Mouse (Mus musculus) intestine, embryonic 15.5 days (tissue): ENCODE data around the gene Adat1. TPM values are rescaled to one million over a fixed set of nuclear protein-coding genes. Genes with fewer than 3 reads are reported as not detected.
A peak's percentile ranks its signal among the peaks of the same experiment; 100 is the strongest.

Source experiments
- ATAC-seq: fragments of 200-750 bp; cut with Nextera tagmentation; 2 replicates; pipeline ENCODE4 v1.8.0; 2017; ENCODE audit warnings: moderate TSS enrichment, moderate library complexity
- H3K27ac ChIP-seq: fragments of 300-500 bp; sonication (generic); 2 replicates; pipeline ENCODE4 v1.5.1; 2015; ENCODE audit warnings: mild to moderate bottlenecking, inconsistent platforms
- H3K27me3 ChIP-seq: fragments of 300-500 bp; sonication (generic); replicated peaks from 2 replicates; pipeline ENCODE4 v1.6.1; 2015; ENCODE audit warnings: inconsistent platforms
- H3K36me3 ChIP-seq: fragments of 300-500 bp; sonication (generic); 2 replicates; pipeline ENCODE4 v1.6.1; 2015; ENCODE audit warnings: inconsistent platforms
- H3K4me1 ChIP-seq: fragments of 300-500 bp; sonication (generic); replicated peaks from 2 replicates; pipeline ENCODE4 v1.6.1; 2015; ENCODE audit warnings: inconsistent platforms
- H3K4me2 ChIP-seq: fragments of 300-500 bp; sonication (generic); replicated peaks from 2 replicates; pipeline ENCODE4 v1.6.1; 2015; ENCODE audit warnings: mild to moderate bottlenecking, inconsistent platforms
- H3K4me3 ChIP-seq: fragments of 300-500 bp; sonication (generic); replicated peaks from 2 replicates; pipeline ENCODE4 v1.5.1; 2015; ENCODE audit warnings: inconsistent platforms
- H3K9ac ChIP-seq: fragments of 300-500 bp; sonication (generic); 2 replicates; pipeline ENCODE4 v1.6.1; 2015; ENCODE audit warnings: inconsistent platforms
- H3K9me3 ChIP-seq: fragments of 300-500 bp; sonication (generic); 2 replicates; pipeline ENCODE4 v1.6.1; 2016; ENCODE audit warnings: inconsistent platforms
- WGBS: fragments of 180-500 bp; shearing (Covaris S2); methylation state at CpG from one replicate; pipeline ENCODE4 v1.1.7; 2015; 5-methylcytosine and 5-hydroxymethylcytosine counted together
- polyA plus RNA-seq: library from polyadenylated mRNA; unstranded; fragments of >200 nt; fragmentation: Nextera tagmentation; extraction: Ambion mirVana; gene quantifications from 2 replicates; pipeline ENCODE4 v1.2.1, GENCODE M21; 2015

The Adat1 gene
- polyA plus RNA-seq, 1 experiment from 2014 or later, result 7.7 TPM

- Histone ChIP-seq H3K27me3 (no peaks in the 10 kb centered on the region), H3K4me3 (no peak overlapping the region), H3K9ac (no peak overlapping the region), H3K9me3 (no peaks in the 10 kb centered on the region), H3K4me2 (no peak overlapping the region), H3K36me3 (peaks cover 47% of the 10 kb centered on the region), H3K27ac (no peak overlapping the region), H3K4me1 (no peaks in the 10 kb centered on the region; the same call in 1 of the 2 replicates)
- no peak for ATAC-seq
Observed at GRCm38 (mm10) chr8:112004754-112005153, 12.7 kb upstream of the Adat1 start.

- no peak for ATAC-seq
- H3K9me3 ChIP-seq, result no peaks in the 10 kb centered on the region
- WGBS, result 59% methylated on average over 3 of the region's 3 CpGs
- no peak overlapping the region for H3K9ac ChIP-seq
- 0 out of 2 replicates have a peak, but pooled peaks cover 3% of the 10 kb centered on the region for H3K4me1 ChIP-seq
- no peaks in the 10 kb centered on the region for H3K27me3 ChIP-seq
- no peak overlapping the region for H3K4me3 ChIP-seq
- peaks cover 27% of the 10 kb centered on the region for H3K36me3 ChIP-seq
- H3K4me2 ChIP-seq, result peak overlapping the region; percentile 63; the same call in 1 of the 2 replicates
- H3K27ac ChIP-seq, result no peak overlapping the region
Observed at GRCm38 (mm10) chr8:111992703-111993039, 569 bp upstream of the Adat1 start.

- WGBS, result 59% methylated on average over 8 of the region's 8 CpGs
- H3K27ac ChIP-seq, result no peak overlapping the region
- no peaks in the 10 kb centered on the region for H3K27me3 ChIP-seq
- H3K4me1 ChIP-seq, result 0 out of 2 replicates have a peak, but pooled peaks cover 3% of the 10 kb centered on the region
- peak overlapping the region; percentile 63 for H3K4me2 ChIP-seq
- H3K36me3 ChIP-seq, result peaks cover 19% of the 10 kb centered on the region
- H3K9ac ChIP-seq, result peak overlapping the region; percentile 78; the same call in 1 of the 2 replicates
- peak overlapping the region; percentile 82 for H3K4me3 ChIP-seq
- no peaks in the 10 kb centered on the region for H3K9me3 ChIP-seq
- no peak for ATAC-seq
Observed at GRCm38 (mm10) chr8:111991278-111991677, 824 bp downstream of the Adat1 start.

- Histone ChIP-seq H3K27ac (no peak overlapping the region), H3K4me2 (no peak overlapping the region), H3K4me1 (0 out of 2 replicates have a peak, but pooled peaks cover 3% of the 10 kb centered on the region), H3K36me3 (peaks cover 21% of the 10 kb centered on the region), H3K9ac (no peak overlapping the region), H3K4me3 (no peak overlapping the region), H3K27me3 (no peaks in the 10 kb centered on the region), H3K9me3 (no peaks in the 10 kb centered on the region)
- 12% methylated on average over 7 of the region's 7 CpGs for WGBS
- ATAC-seq, result peak; percentile 1; the same call in 1 of the 2 replicates
Observed at GRCm38 (mm10) chr8:111989911-111990310, 2.2 kb downstream of the Adat1 start.

- WGBS, result 72% methylated on average over 10 of the region's 10 CpGs
- H3K4me1 ChIP-seq, result no peaks in the 10 kb centered on the region
- H3K4me3 ChIP-seq, result no peak overlapping the region
- no peaks in the 10 kb centered on the region for H3K9me3 ChIP-seq
- ATAC-seq, result no peak
- H3K4me2 ChIP-seq, result no peak overlapping the region
- no peaks in the 10 kb centered on the region for H3K27me3 ChIP-seq
- peaks cover 18% of the 10 kb centered on the region; the same call in 1 of the 2 replicates for H3K36me3 ChIP-seq
- H3K27ac ChIP-seq, result no peak overlapping the region
- no peak overlapping the region for H3K9ac ChIP-seq
Observed at GRCm38 (mm10) chr8:111984511-111984910, 7.6 kb downstream of the Adat1 start.

GRCm38 (mm10) chr8:111982116-111982515 is 10.0 kb downstream of the Adat1 start:
- no peaks in the 10 kb centered on the region for H3K9me3 ChIP-seq
- WGBS, result 73% methylated on average over 7 of the region's 7 CpGs
- H3K9ac ChIP-seq, result no peak overlapping the region
- no peaks in the 10 kb centered on the region for H3K27me3 ChIP-seq
- no peak overlapping the region for H3K4me3 ChIP-seq
- H3K27ac ChIP-seq, result no peak overlapping the region
- H3K36me3 ChIP-seq, result 0 out of 2 replicates have a peak, but pooled peaks cover 10% of the 10 kb centered on the region
- no peak overlapping the region for H3K4me2 ChIP-seq
- ATAC-seq, result no peak
- no peaks in the 10 kb centered on the region for H3K4me1 ChIP-seq

GRCm38 (mm10) chr8:111978147-111978546 is 14.0 kb downstream of the Adat1 start:
- 64% methylated on average over 10 of the region's 10 CpGs for WGBS
- H3K4me3 ChIP-seq, result no peak overlapping the region
- peaks cover 8% of the 10 kb centered on the region; the same call in 1 of the 2 replicates for H3K36me3 ChIP-seq
- ATAC-seq, result no peak
- no peaks in the 10 kb centered on the region for H3K9me3 ChIP-seq
- H3K27me3 ChIP-seq, result no peaks in the 10 kb centered on the region
- no peak overlapping the region for H3K4me2 ChIP-seq
- no peak overlapping the region for H3K9ac ChIP-seq
- no peaks in the 10 kb centered on the region for H3K4me1 ChIP-seq
- H3K27ac ChIP-seq, result no peak overlapping the region

GRCm38 (mm10) chr8:111976326-111976725 is 15.8 kb downstream of the Adat1 start:
- H3K9me3 ChIP-seq, result no peaks in the 10 kb centered on the region
- H3K9ac ChIP-seq, result no peak overlapping the region
- no peaks in the 10 kb centered on the region for H3K4me1 ChIP-seq
- H3K36me3 ChIP-seq, result peaks cover 11% of the 10 kb centered on the region; the same call in 1 of the 2 replicates
- no peaks in the 10 kb centered on the region for H3K27me3 ChIP-seq
- WGBS, result 93% methylated on average over 2 of the region's 2 CpGs
- H3K27ac ChIP-seq, result no peak overlapping the region
- no peak overlapping the region for H3K4me3 ChIP-seq
- H3K4me2 ChIP-seq, result no peak overlapping the region
- ATAC-seq, result no peak

- Histone ChIP-seq H3K27ac (no peak overlapping the region), H3K9ac (no peak overlapping the region), H3K27me3 (no peaks in the 10 kb centered on the region), H3K36me3 (peaks cover 11% of the 10 kb centered on the region; the same call in 1 of the 2 replicates), H3K4me2 (no peak overlapping the region), H3K4me1 (no peaks in the 10 kb centered on the region), H3K9me3 (no peaks in the 10 kb centered on the region), H3K4me3 (no peak overlapping the region)
- WGBS, result 93% methylated on average over 2 of the region's 2 CpGs
- no peak for ATAC-seq
Observed at GRCm38 (mm10) chr8:111975706-111976105, 16.4 kb downstream of the Adat1 start.

- ATAC-seq, result no peak
- no peaks in the 10 kb centered on the region for H3K4me1 ChIP-seq
- H3K4me3 ChIP-seq, result no peak overlapping the region
- no peak overlapping the region for H3K9ac ChIP-seq
- 96% methylated on average over 12 of the region's 12 CpGs for WGBS
- no peak overlapping the region for H3K4me2 ChIP-seq
- H3K9me3 ChIP-seq, result no peaks in the 10 kb centered on the region
- peaks cover 10% of the 10 kb centered on the region; the same call in 1 of the 2 replicates for H3K36me3 ChIP-seq
- H3K27me3 ChIP-seq, result no peaks in the 10 kb centered on the region
- no peak overlapping the region for H3K27ac ChIP-seq
Observed at GRCm38 (mm10) chr8:111974138-111974537, 18.0 kb downstream of the Adat1 start.

- Histone ChIP-seq H3K9me3 (no peaks in the 10 kb centered on the region), H3K4me2 (no peak overlapping the region), H3K36me3 (0 out of 2 replicates have a peak, but pooled peaks cover 4% of the 10 kb centered on the region), H3K4me3 (no peak overlapping the region), H3K27ac (no peak overlapping the region), H3K27me3 (no peaks in the 10 kb centered on the region), H3K4me1 (no peaks in the 10 kb centered on the region), H3K9ac (no peak overlapping the region)
- no peak for ATAC-seq
- WGBS, result 52% methylated on average over 5 of the region's 5 CpGs
Observed at GRCm38 (mm10) chr8:111968991-111969390, 23.1 kb downstream of the Adat1 start.

- Histone ChIP-seq H3K27ac (no peak overlapping the region), H3K4me3 (no peak overlapping the region), H3K4me2 (no peak overlapping the region), H3K9me3 (no peaks in the 10 kb centered on the region), H3K36me3 (0 out of 2 replicates have a peak, but pooled peaks cover 4% of the 10 kb centered on the region), H3K4me1 (no peaks in the 10 kb centered on the region), H3K27me3 (no peaks in the 10 kb centered on the region), H3K9ac (no peak overlapping the region)
- no peak for ATAC-seq
- WGBS, result 89% methylated on average over 10 of the region's 10 CpGs
Observed at GRCm38 (mm10) chr8:111968541-111968940, 23.6 kb downstream of the Adat1 start.

- Histone ChIP-seq H3K9me3 (no peaks in the 10 kb centered on the region), H3K27me3 (no peaks in the 10 kb centered on the region), H3K4me2 (no peak overlapping the region), H3K9ac (no peak overlapping the region), H3K36me3 (0 out of 2 replicates have a peak, but pooled peaks cover 4% of the 10 kb centered on the region), H3K4me3 (no peak overlapping the region), H3K4me1 (no peaks in the 10 kb centered on the region), H3K27ac (no peak overlapping the region)
- WGBS, result 78% methylated on average over 5 of the region's 5 CpGs
- ATAC-seq, result no peak
Observed at GRCm38 (mm10) chr8:111967246-111967870, 24.7 kb downstream of the Adat1 start.
